Mouse (Mus musculus) intestine, embryonic 15.5 days (tissue): ENCODE results near the gene Dclre1b. TPM values are rescaled to one million over a fixed set of nuclear protein-coding genes. Genes with fewer than 3 reads are reported as not detected.
"Not testable (repeated sequence)": the region's sequence is repeated elsewhere in the genome, so short reads cannot be mapped to it uniquely, and the experiment has no call there.

Source experiments
- ATAC-seq: fragments of 200-750 bp; cut with Nextera tagmentation; 2 replicates; pipeline ENCODE4 v1.8.0; 2017; ENCODE audit warnings: moderate TSS enrichment, moderate library complexity
- H3K27ac ChIP-seq: fragments of 300-500 bp; sonication (generic); 2 replicates; pipeline ENCODE4 v1.5.1; 2015; ENCODE audit warnings: mild to moderate bottlenecking, inconsistent platforms
- H3K27me3 ChIP-seq: fragments of 300-500 bp; sonication (generic); replicated peaks from 2 replicates; pipeline ENCODE4 v1.6.1; 2015; ENCODE audit warnings: inconsistent platforms
- H3K36me3 ChIP-seq: fragments of 300-500 bp; sonication (generic); 2 replicates; pipeline ENCODE4 v1.6.1; 2015; ENCODE audit warnings: inconsistent platforms
- H3K4me1 ChIP-seq: fragments of 300-500 bp; sonication (generic); replicated peaks from 2 replicates; pipeline ENCODE4 v1.6.1; 2015; ENCODE audit warnings: inconsistent platforms
- H3K4me2 ChIP-seq: fragments of 300-500 bp; sonication (generic); replicated peaks from 2 replicates; pipeline ENCODE4 v1.6.1; 2015; ENCODE audit warnings: mild to moderate bottlenecking, inconsistent platforms
- H3K4me3 ChIP-seq: fragments of 300-500 bp; sonication (generic); replicated peaks from 2 replicates; pipeline ENCODE4 v1.5.1; 2015; ENCODE audit warnings: inconsistent platforms
- H3K9ac ChIP-seq: fragments of 300-500 bp; sonication (generic); 2 replicates; pipeline ENCODE4 v1.6.1; 2015; ENCODE audit warnings: inconsistent platforms
- H3K9me3 ChIP-seq: fragments of 300-500 bp; sonication (generic); 2 replicates; pipeline ENCODE4 v1.6.1; 2016; ENCODE audit warnings: inconsistent platforms
- WGBS: fragments of 180-500 bp; shearing (Covaris S2); methylation state at CpG from one replicate; pipeline ENCODE4 v1.1.7; 2015; 5-methylcytosine and 5-hydroxymethylcytosine counted together
- polyA plus RNA-seq: library from polyadenylated mRNA; unstranded; fragments of >200 nt; fragmentation: Nextera tagmentation; extraction: Ambion mirVana; gene quantifications from 2 replicates; pipeline ENCODE4 v1.2.1, GENCODE M21; 2015

Dclre1b gene
- polyA plus RNA-seq, 1 experiment from 2014 or later: 21.5 TPM

GRCm38 (mm10) chr3:103801631-103802531 lies 7.4 kb downstream of the Dclre1b start:
- Histone ChIP-seq H3K27me3 (no peaks in the 10 kb centered on the region; the same call in 1 of the 2 replicates), H3K4me1 (peaks cover 8% of the 10 kb centered on the region), H3K4me2 (peak overlapping the region; percentile 9; the same call in 1 of the 2 replicates), H3K9me3 (no peaks in the 10 kb centered on the region), H3K4me3 (no peak overlapping the region), H3K27ac (peak overlapping the region; percentile 56), H3K36me3 (peaks cover 13% of the 10 kb centered on the region; the same call in 1 of the 2 replicates), H3K9ac (no peak overlapping the region)
- WGBS: 55% methylated on average over 10 of the region's 10 CpGs
- peak; percentile 92 for ATAC-seq

- peak; percentile 43; the same call in 1 of the 2 replicates for ATAC-seq
- no peaks in the 10 kb centered on the region; the same call in 1 of the 2 replicates for H3K27me3 ChIP-seq
- peaks cover 8% of the 10 kb centered on the region for H3K4me1 ChIP-seq
- H3K27ac ChIP-seq: no peak overlapping the region
- H3K9ac ChIP-seq: no peak overlapping the region
- H3K4me3 ChIP-seq: no peak overlapping the region
- H3K4me2 ChIP-seq: no peak overlapping the region
- WGBS: 69% methylated on average over 2 of the region's 2 CpGs
- H3K9me3 ChIP-seq: no peaks in the 10 kb centered on the region
- H3K36me3 ChIP-seq: peaks cover 12% of the 10 kb centered on the region; the same call in 1 of the 2 replicates
Measured at GRCm38 (mm10) chr3:103799507-103799906, 9.7 kb downstream of the Dclre1b start.

DNA sequence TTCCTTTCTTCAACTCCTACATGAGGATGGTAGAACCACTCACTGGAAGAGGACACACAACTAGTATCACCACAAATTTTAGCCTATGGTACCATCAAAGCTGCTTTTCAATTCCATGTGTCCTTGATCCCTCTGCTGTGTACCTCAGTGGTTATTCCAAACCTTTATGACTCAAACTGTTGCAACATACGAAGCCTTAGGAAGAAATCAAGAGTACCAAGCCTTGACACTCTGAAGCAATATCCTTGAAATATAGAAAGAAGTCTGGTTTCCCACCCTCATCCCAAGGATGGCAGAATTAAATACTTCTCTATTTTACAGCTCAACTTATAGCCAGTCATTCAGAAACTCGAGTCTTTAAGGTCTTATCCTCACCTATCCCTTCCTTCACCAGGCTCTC lies 12.9 kb downstream of the Dclre1b start:
- ATAC-seq: no peak
- H3K9ac ChIP-seq: no peak overlapping the region
- H3K27ac ChIP-seq: no peak overlapping the region
- H3K4me1 ChIP-seq: no peaks in the 10 kb centered on the region
- H3K4me2 ChIP-seq: no peak overlapping the region
- H3K9me3 ChIP-seq: no peaks in the 10 kb centered on the region
- WGBS: 63% methylated on average over 2 of the region's 2 CpGs
- no peaks in the 10 kb centered on the region; the same call in 1 of the 2 replicates for H3K27me3 ChIP-seq
- no peaks in the 10 kb centered on the region for H3K36me3 ChIP-seq
- no peak overlapping the region for H3K4me3 ChIP-seq

DNA sequence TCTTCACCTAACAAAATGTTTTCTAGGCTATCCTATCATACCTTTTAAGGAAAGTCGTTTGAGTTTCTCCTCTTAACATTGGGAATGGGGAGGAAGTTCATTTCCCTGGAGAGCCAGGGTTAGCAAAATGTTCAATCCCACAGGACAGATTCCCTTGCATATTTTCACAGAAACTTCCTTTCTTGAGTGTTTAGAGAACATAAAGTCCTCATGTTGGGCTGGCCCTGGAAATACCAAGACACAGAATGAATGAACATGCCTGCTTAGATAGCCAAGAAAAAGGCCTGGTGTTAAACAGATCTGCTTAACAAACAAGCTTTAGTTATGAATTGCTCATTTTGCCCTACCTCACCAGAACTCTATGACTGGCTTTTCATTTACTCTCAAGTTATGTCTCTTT lies 16.7 kb downstream of the Dclre1b start:
- H3K9ac ChIP-seq: no peak overlapping the region
- WGBS: 70% methylated on average over 1 of the region's 1 CpGs
- no peaks in the 10 kb centered on the region for H3K36me3 ChIP-seq
- no peaks in the 10 kb centered on the region for H3K9me3 ChIP-seq
- no peak for ATAC-seq
- no peak overlapping the region for H3K4me3 ChIP-seq
- H3K27me3 ChIP-seq: no peaks in the 10 kb centered on the region
- no peaks in the 10 kb centered on the region for H3K4me1 ChIP-seq
- H3K27ac ChIP-seq: no peak overlapping the region
- no peak overlapping the region for H3K4me2 ChIP-seq

GRCm38 (mm10) chr3:103792111-103792406 lies 17.2 kb downstream of the Dclre1b start:
- peak overlapping the region; percentile 69 for H3K4me2 ChIP-seq
- not testable (repeated sequence) for H3K27ac ChIP-seq, H3K27me3 ChIP-seq, H3K9me3 ChIP-seq, H3K4me1 ChIP-seq, H3K36me3 ChIP-seq, H3K4me3 ChIP-seq, ATAC-seq, H3K9ac ChIP-seq
- WGBS: 79% methylated on average over 5 of the region's 5 CpGs

DNA sequence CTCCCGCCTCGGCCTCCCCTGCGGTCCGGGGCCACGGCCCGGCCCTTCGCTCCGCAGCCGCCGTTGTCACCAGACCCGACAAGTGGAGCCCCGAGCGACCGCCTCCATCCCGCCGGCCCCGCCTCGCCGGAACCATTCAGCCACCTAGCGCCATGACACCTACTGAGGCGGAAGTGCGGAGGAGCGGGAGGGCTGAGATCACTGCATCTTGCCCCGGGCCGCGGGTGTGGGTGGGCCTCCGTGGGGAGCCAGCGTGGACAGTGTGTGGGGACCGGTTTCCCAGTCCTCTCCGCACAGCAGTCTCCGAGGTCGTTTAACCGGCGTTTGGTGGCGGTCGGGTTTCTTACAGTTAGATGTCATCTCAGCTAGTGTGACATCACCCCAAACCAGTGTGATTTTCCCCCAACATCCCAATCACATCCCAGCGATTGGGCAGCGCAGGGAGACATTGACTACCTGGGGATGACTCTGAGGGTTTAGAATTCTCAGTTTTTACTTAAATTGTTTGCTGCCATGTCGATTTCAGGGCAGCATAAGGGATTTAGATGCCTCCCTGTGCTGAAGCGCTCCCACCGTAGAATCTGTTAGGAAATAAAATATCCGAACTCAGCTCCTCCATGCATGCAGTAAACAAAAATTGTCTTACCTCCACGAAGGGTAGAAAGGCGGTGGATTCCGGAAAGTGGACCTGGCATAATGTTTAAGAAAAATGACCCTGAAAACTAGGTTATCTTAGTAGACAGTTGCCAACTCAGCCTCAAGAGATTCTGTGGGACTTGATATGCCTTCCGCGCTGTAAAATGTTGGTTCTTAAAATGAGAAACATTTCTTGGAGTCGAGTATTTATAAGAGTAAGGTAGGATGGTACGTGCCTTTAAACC lies 17.8 kb downstream of the Dclre1b start, which contains the start of gene Hipk1:
Gene Hipk1, minus strand, starts transcription at position 334 of the 881 bp plus-strand sequence.
- H3K9me3 ChIP-seq: no peaks in the 10 kb centered on the region
- H3K4me1 ChIP-seq: no peaks in the 10 kb centered on the region
- H3K9ac ChIP-seq: peak within 1 kb of the TSS; percentile 97
- 9% methylated on average over 49 of the region's 49 CpGs for WGBS
- H3K4me2 ChIP-seq: peak within 1 kb of the TSS; percentile 69
- no peaks in the 10 kb centered on the region for H3K27me3 ChIP-seq
- H3K36me3 ChIP-seq: no peaks in the 10 kb centered on the region
- peak within 1 kb of the TSS; percentile 98 for H3K4me3 ChIP-seq
- ATAC-seq: peak; percentile 97
- peak within 1 kb of the TSS; percentile 91 for H3K27ac ChIP-seq

DNA sequence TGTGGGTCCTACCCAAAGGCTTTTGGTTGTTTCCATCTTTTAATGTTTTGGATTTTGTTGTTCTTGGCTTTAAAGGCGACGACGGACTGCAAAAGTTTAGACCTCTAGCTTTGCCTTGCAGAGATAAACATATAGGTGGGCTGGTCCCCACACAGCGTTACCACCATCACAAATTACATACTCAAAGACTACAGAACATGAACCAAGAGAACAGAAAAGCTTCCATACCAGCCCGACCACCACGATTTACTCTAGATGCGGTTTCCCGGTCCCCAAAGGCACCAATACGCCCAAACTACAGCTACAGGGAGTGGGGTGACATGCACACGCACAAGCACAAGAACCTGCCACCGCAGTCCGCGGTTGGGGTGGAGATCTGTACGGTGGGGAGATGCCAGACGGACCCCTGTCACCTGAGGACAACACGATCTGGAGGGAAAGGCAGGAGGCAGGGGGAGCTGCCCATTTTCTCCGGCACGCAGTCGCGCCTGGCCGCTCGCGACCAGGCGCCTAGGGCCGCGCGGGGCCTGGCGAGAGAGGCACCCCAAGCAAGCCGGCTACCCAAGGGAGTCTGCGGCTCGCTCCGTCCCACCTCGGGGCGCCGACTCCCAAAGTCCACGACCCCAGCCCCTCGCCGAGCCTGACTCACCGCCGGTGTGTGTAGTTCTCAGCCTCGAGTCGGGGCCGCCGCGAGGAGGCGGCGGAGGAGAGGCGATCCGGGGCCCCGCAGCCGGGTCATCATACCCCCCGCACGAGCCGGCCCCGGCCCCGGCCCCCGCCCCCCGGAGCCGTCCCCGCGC lies 18.7 kb downstream of the Dclre1b start:
- peak; percentile 82 for ATAC-seq
- under 1% methylated on average over 60 of the region's 61 CpGs for WGBS
- Histone ChIP-seq H3K4me3 (peak overlapping the region; percentile 98), H3K4me2 (peak overlapping the region; percentile 69), H3K27ac (peak overlapping the region; percentile 91), H3K27me3 (no peaks in the 10 kb centered on the region), H3K4me1 (no peaks in the 10 kb centered on the region), H3K36me3 (no peaks in the 10 kb centered on the region), H3K9ac (peak overlapping the region; percentile 97), H3K9me3 (no peaks in the 10 kb centered on the region)

DNA sequence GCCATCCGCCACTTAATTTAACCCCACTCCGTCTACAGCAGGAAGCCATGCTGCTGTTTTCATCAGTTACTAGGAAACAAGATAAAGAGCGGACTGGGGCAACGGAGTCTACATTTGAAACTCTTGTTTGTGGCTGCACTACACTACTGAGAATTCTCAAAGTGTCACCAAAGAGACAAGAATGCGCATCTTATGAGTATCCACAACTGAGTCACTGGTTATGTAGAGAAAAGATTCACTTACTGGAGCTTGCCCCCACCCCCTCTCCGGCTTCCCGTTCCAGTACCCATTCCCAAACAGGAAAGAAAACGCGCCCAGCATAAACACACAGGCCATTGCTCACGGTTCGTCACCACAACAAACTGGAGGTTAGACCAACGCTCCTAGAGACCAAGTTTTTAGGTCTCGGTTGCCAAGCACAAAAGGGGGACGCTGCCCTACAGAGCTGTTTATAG lies 19.3 kb downstream of the Dclre1b start:
- Histone ChIP-seq H3K4me2 (peak overlapping the region; percentile 69), H3K36me3 (no peaks in the 10 kb centered on the region), H3K4me3 (peak overlapping the region; percentile 98), H3K27me3 (no peaks in the 10 kb centered on the region), H3K9ac (peak overlapping the region; percentile 97), H3K4me1 (no peaks in the 10 kb centered on the region), H3K27ac (peak overlapping the region; percentile 91), H3K9me3 (no peaks in the 10 kb centered on the region)
- WGBS: under 1% methylated on average over 14 of the region's 14 CpGs
- ATAC-seq: no peak

GRCm38 (mm10) chr3:103789096-103789495 lies 20.1 kb downstream of the Dclre1b start:
- ATAC-seq: no peak
- WGBS: 78% methylated on average over 7 of the region's 7 CpGs
- no peak overlapping the region for H3K27ac ChIP-seq
- H3K4me3 ChIP-seq: peak overlapping the region; percentile 98
- H3K9me3 ChIP-seq: no peaks in the 10 kb centered on the region
- peak overlapping the region; percentile 69 for H3K4me2 ChIP-seq
- H3K36me3 ChIP-seq: no peaks in the 10 kb centered on the region
- H3K27me3 ChIP-seq: no peaks in the 10 kb centered on the region
- H3K4me1 ChIP-seq: no peaks in the 10 kb centered on the region
- H3K9ac ChIP-seq: no peak overlapping the region

GRCm38 (mm10) chr3:103787225-103787624 lies 22.0 kb downstream of the Dclre1b start:
- no peak overlapping the region for H3K4me2 ChIP-seq

DNA sequence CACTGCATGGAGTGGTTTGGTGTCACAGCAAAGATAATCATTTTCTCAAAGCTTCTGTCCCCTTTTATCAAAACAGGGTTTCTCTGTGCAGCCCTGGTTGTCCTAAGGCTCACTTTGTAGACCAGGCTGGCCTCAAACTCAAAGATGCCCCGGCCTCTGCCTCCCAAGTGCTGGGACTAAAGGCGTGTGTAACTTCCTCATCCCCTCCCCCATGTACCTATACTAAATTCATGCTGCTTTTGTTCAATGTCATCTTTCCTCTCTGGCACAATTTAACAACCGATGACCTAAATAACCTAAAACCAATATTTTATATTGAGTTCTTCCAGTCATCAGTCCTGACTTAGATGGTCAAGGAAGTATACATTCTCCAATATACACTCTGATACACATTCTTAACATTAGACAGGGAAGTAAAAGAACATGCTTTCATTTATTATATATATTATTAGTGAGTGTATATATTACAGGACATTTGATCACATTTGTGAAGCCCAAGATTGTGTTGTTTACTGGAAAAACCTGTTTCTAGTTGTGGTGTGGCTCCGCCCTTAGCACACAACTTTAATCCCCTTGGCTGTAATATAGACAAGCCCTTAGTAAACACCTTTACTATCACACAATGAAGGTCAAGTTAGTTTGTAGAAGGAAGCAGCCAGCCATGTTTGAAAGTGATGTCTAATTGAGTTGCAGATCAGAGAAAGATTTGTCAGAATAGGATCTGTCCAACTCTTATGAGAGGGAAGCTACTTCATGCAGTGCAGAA lies 26.2 kb downstream of the Dclre1b start:
- 62% methylated on average over 4 of the region's 4 CpGs for WGBS
- Histone ChIP-seq H3K27ac (no peak overlapping the region), H3K4me1 (peaks cover 6% of the 10 kb centered on the region; the same call in 1 of the 2 replicates), H3K9me3 (no peaks in the 10 kb centered on the region), H3K27me3 (no peaks in the 10 kb centered on the region), H3K36me3 (peaks cover 1% of the 10 kb centered on the region; the same call in 1 of the 2 replicates), H3K4me3 (no peak overlapping the region), H3K4me2 (no peak overlapping the region), H3K9ac (no peak overlapping the region)
- 0 out of 2 replicates have a peak, but pooled peaks have one; percentile 42 for ATAC-seq

More at GRCm38 (mm10) chr3:103787225-103787624, 22.0 kb downstream of the Dclre1b start:
- no peak overlapping the region for H3K27ac ChIP-seq
- H3K9me3 ChIP-seq: no peaks in the 10 kb centered on the region
- 0 out of 2 replicates have a peak, but pooled peaks cover 6% of the 10 kb centered on the region for H3K4me1 ChIP-seq
- WGBS: 65% methylated on average over 7 of the region's 7 CpGs
- H3K36me3 ChIP-seq: no peaks in the 10 kb centered on the region
- no peak overlapping the region for H3K9ac ChIP-seq
- no peak for ATAC-seq
- H3K27me3 ChIP-seq: no peaks in the 10 kb centered on the region
- no peak overlapping the region for H3K4me3 ChIP-seq
